Comparison of ENCODE assay signal across 7 mouse cellular contexts in genomic region chr3:88241045-88241786, GRCm38 (mm10). TPM values are rescaled to one million over a fixed set of nuclear protein-coding genes. Genes with fewer than 3 reads are reported as not detected.
DNase-seq lines count a peak whose midpoint lies in the region; ATAC-seq lines count a peak whose summit lies in the region.

No protein-coding gene starts in this region.

- H3K27ac ChIP-seq in lung, embryonic 15.5 days: no peak overlapping the region
- H3K27ac ChIP-seq in embryonic facial prominence, embryonic 13.5 days: no peak overlapping the region
- H3K27ac ChIP-seq in intestine, embryonic 16.5 days (ENCODE audit: low read length): no peak overlapping the region
- H3K27ac ChIP-seq in stomach, embryonic 14.5 days (ENCODE audit: low read length): no peak overlapping the region

- 0 out of 2 replicates have a peak overlapping the region, but pooled peaks have one; percentile 2 for H3K4me3 ChIP-seq in lung, embryonic 15.5 days
- H3K4me3 ChIP-seq in embryonic facial prominence, embryonic 13.5 days: peak overlapping the region; percentile 31
- no peak overlapping the region for H3K4me3 ChIP-seq in intestine, embryonic 16.5 days (ENCODE audit: low read length)
- no peak overlapping the region for H3K4me3 ChIP-seq in stomach, embryonic 14.5 days (ENCODE audit: low read depth, low read length)

- no peak overlapping the region for H3K9ac ChIP-seq in lung, embryonic 15.5 days
- H3K9ac ChIP-seq in embryonic facial prominence, embryonic 13.5 days: 0 out of 2 replicates have a peak overlapping the region, but pooled peaks have one; percentile 41
- H3K9ac ChIP-seq in intestine, embryonic 16.5 days (ENCODE audit: low read depth, low read length): 0 out of 2 replicates have a peak overlapping the region, but pooled peaks have one; percentile 33
- H3K9ac ChIP-seq in stomach, embryonic 14.5 days (replicated peaks; ENCODE audit: low read depth, low read length): no peak overlapping the region

- H3K4me2 ChIP-seq in lung, embryonic 15.5 days: peak overlapping the region; percentile 10
- H3K4me2 ChIP-seq in embryonic facial prominence, embryonic 13.5 days: peak overlapping the region; percentile 55
- H3K4me2 ChIP-seq in intestine, embryonic 16.5 days (ENCODE audit: low read depth, low read length): 0 out of 2 replicates have a peak overlapping the region, but pooled peaks have one; percentile 12
- peak overlapping the region; percentile 18 for H3K4me2 ChIP-seq in stomach, embryonic 14.5 days (replicated peaks; ENCODE audit: low read depth, low read length)

- no peaks in the 10 kb centered on the region for H3K9me3 ChIP-seq in lung, embryonic 15.5 days
- H3K9me3 ChIP-seq in embryonic facial prominence, embryonic 13.5 days: no peaks in the 10 kb centered on the region
- no peaks in the 10 kb centered on the region for H3K9me3 ChIP-seq in intestine, embryonic 16.5 days (ENCODE audit: control insufficient read depth, low read length)
- no peaks in the 10 kb centered on the region for H3K9me3 ChIP-seq in stomach, embryonic 14.5 days (ENCODE audit: control insufficient read depth, low read depth, low read length)

- no peak for ATAC-seq in lung, embryonic 15.5 days (ENCODE audit: borderline replicate concordance, extremely low read depth, low FRiP score, low TSS enrichment)
- no peak for ATAC-seq in embryonic facial prominence, embryonic 13.5 days (ENCODE audit: insufficient number of reproducible peaks, insufficient read depth, low FRiP score, low TSS enrichment, low read depth)
- ATAC-seq in intestine, embryonic 16.5 days: no peak
- ATAC-seq in stomach, embryonic 14.5 days (ENCODE audit: insufficient number of reproducible peaks, insufficient read depth, low FRiP score, low read depth): no peak

- H3K36me3 ChIP-seq in lung, embryonic 15.5 days: no peaks in the 10 kb centered on the region
- no peaks in the 10 kb centered on the region for H3K36me3 ChIP-seq in embryonic facial prominence, embryonic 13.5 days
- H3K36me3 ChIP-seq in intestine, embryonic 16.5 days (ENCODE audit: control insufficient read depth, insufficient read depth, low read length): no peaks in the 10 kb centered on the region
- no peaks in the 10 kb centered on the region for H3K36me3 ChIP-seq in stomach, embryonic 14.5 days (ENCODE audit: control insufficient read depth, insufficient read depth, low read length)

- 2% methylated on average over 48 of the region's 48 CpGs for whole genome bisulfite sequencing in lung, embryonic 15.5 days
- WGBS in embryonic facial prominence, embryonic 13.5 days: 2% methylated on average over 48 of the region's 48 CpGs
- WGBS in intestine, embryonic 16.5 days: 4% methylated on average over 47 of the region's 48 CpGs
- WGBS in stomach, embryonic 14.5 days: 2% methylated on average over 48 of the region's 48 CpGs

- no peak for DNase-seq in lung, postnatal 14 days
- DNase-seq in yolk sac, embryonic 10.5 days (ENCODE audit: low spot score): no peak
- no peak for DNase-seq in left cerebral cortex, adult 8-10 months (ENCODE audit: low spot score in 2 of 2)

- no peaks in the 10 kb centered on the region for H3K4me1 ChIP-seq in lung, embryonic 15.5 days
- peaks cover 9% of the 10 kb centered on the region; the same call in 1 of the 2 replicates for H3K4me1 ChIP-seq in embryonic facial prominence, embryonic 13.5 days
- H3K4me1 ChIP-seq in intestine, embryonic 16.5 days (ENCODE audit: control insufficient read depth, insufficient read depth, low read length): 0 out of 2 replicates have a peak, but pooled peaks cover 3% of the 10 kb centered on the region
- H3K4me1 ChIP-seq in stomach, embryonic 14.5 days (ENCODE audit: control insufficient read depth, insufficient read depth, low read length): no peaks in the 10 kb centered on the region

- peaks cover 95% of the 10 kb centered on the region for H3K27me3 ChIP-seq in lung, embryonic 15.5 days
- H3K27me3 ChIP-seq in embryonic facial prominence, embryonic 13.5 days: peaks cover 100% of the 10 kb centered on the region
- peaks cover 57% of the 10 kb centered on the region for H3K27me3 ChIP-seq in intestine, embryonic 16.5 days (replicated peaks; ENCODE audit: control insufficient read depth, insufficient read depth, low read length)
- H3K27me3 ChIP-seq in stomach, embryonic 14.5 days (ENCODE audit: control insufficient read depth, insufficient read depth, low read length): peaks cover 50% of the 10 kb centered on the region

RNA-seq across cellular contexts. Expression of gene Rhbg, which starts 13.3 kb away (rescaled TPM):
- 0.34 and 0.42 TPM in 2 replicates for polyA plus RNA-seq in lung, embryonic 15.5 days (2015; fragmentation: Nextera tagmentation; extraction: Ambion mirVana)
- polyA plus RNA-seq in embryonic facial prominence, embryonic 13.5 days (2015; fragmentation: Nextera tagmentation; extraction: Ambion mirVana): 3.3 and 6.7 TPM in 2 replicates
- polyA plus RNA-seq in intestine, embryonic 16.5 days (2015; fragmentation: Nextera tagmentation; extraction: Ambion mirVana): 0.69 and 1.3 TPM in 2 replicates
- 3.2 and 4.2 TPM in 2 replicates for polyA plus RNA-seq in stomach, embryonic 14.5 days (2014; fragmentation: Nextera tagmentation; extraction: Ambion mirVana)
- total RNA-seq in left cerebral cortex, adult 8-10 months (2022): not detected

RNA-seq across cellular contexts. Expression of gene Gm38392, which starts 45.8 kb away (rescaled TPM):
- 0.23 and 0.35 TPM in 2 replicates for polyA plus RNA-seq in lung, embryonic 15.5 days (2015; fragmentation: Nextera tagmentation; extraction: Ambion mirVana)
- polyA plus RNA-seq in embryonic facial prominence, embryonic 13.5 days (2015; fragmentation: Nextera tagmentation; extraction: Ambion mirVana): 0.55 and 3.5 TPM in 2 replicates
- 0.81 TPM in 1 of 2 replicates, not detected in the other for polyA plus RNA-seq in intestine, embryonic 16.5 days (2015; fragmentation: Nextera tagmentation; extraction: Ambion mirVana)
- polyA plus RNA-seq in stomach, embryonic 14.5 days (2014; fragmentation: Nextera tagmentation; extraction: Ambion mirVana): 0.33 and 0.64 TPM in 2 replicates
- total RNA-seq in left cerebral cortex, adult 8-10 months (2022): under 1 TPM in 1 of 4 experiments, not detected in 3; 0.61 TPM

RNA-seq across cellular contexts. Expression of gene Tsacc, which starts 55.6 kb away (rescaled TPM):
- 10.0 and 12.2 TPM in 2 replicates for polyA plus RNA-seq in lung, embryonic 15.5 days (2015; fragmentation: Nextera tagmentation; extraction: Ambion mirVana)
- 15.0 and 16.1 TPM in 2 replicates for polyA plus RNA-seq in embryonic facial prominence, embryonic 13.5 days (2015; fragmentation: Nextera tagmentation; extraction: Ambion mirVana)
- 9.7 and 10.8 TPM in 2 replicates for polyA plus RNA-seq in intestine, embryonic 16.5 days (2015; fragmentation: Nextera tagmentation; extraction: Ambion mirVana)
- 12.9 and 13.8 TPM in 2 replicates for polyA plus RNA-seq in stomach, embryonic 14.5 days (2014; fragmentation: Nextera tagmentation; extraction: Ambion mirVana)
- 1 to 10 TPM; 3.1 to 6.6 (median 4.3) TPM for total RNA-seq in left cerebral cortex, adult 8-10 months (2022)

RNA-seq across cellular contexts. Expression of gene Cct3, which starts 55.7 kb away (rescaled TPM):
- polyA plus RNA-seq in lung, embryonic 15.5 days (2015; fragmentation: Nextera tagmentation; extraction: Ambion mirVana): 525 and 549 TPM in 2 replicates
- polyA plus RNA-seq in embryonic facial prominence, embryonic 13.5 days (2015; fragmentation: Nextera tagmentation; extraction: Ambion mirVana): 517 and 559 TPM in 2 replicates
- polyA plus RNA-seq in intestine, embryonic 16.5 days (2015; fragmentation: Nextera tagmentation; extraction: Ambion mirVana): 470 and 510 TPM in 2 replicates
- 495 and 512 TPM in 2 replicates for polyA plus RNA-seq in stomach, embryonic 14.5 days (2014; fragmentation: Nextera tagmentation; extraction: Ambion mirVana)
- total RNA-seq in left cerebral cortex, adult 8-10 months (2022): 100 to 1,000 TPM; 166 to 184 (median 173) TPM

Comparison
In these comparisons a context has a peak if more than half of its experiments do, and no peak if none do; other contexts are left out.
1. H3K4me3 ChIP-seq: peak in lung, embryonic 15.5 days (single experiment) and embryonic facial prominence, embryonic 13.5 days (single experiment); none in intestine, embryonic 16.5 days (single experiment) and stomach, embryonic 14.5 days (single experiment).
2. H3K9ac ChIP-seq: peak in embryonic facial prominence, embryonic 13.5 days (single experiment) and intestine, embryonic 16.5 days (single experiment); none in lung, embryonic 15.5 days (single experiment) and stomach, embryonic 14.5 days (single experiment).
3. Peak in every context shown above with its lines, with median percentiles within 50 percentile points of each other: H3K4me2 ChIP-seq.